Comparison of ENCODE assay signal across 17 mouse cellular contexts in genomic region chr11:67040483-67040882, GRCm38 (mm10). TPM values are rescaled to one million over a fixed set of nuclear protein-coding genes. Genes with fewer than 3 reads are reported as not detected.
"Had no signal": no experiment of that assay in that cellular context is flagged by ENCODE, and none has a peak within 500 bp of the region (broad histone marks: within the 10 kb centered on the region; RNA-seq: fewer than 3 reads in every experiment).

No protein-coding gene starts in this region.

- H3K27me3 ChIP-seq: limb, embryonic 12.5 days; limb, embryonic 15.5 days; midbrain, embryonic 13.5 days had no signal

- H3K4me3 ChIP-seq: limb, embryonic 12.5 days; limb, embryonic 15.5 days; midbrain, embryonic 13.5 days had no signal

- H3K4me2 ChIP-seq: limb, embryonic 12.5 days; limb, embryonic 15.5 days; liver, embryonic 11.5 days; lung, embryonic 14.5 days; midbrain, embryonic 13.5 days had no signal

- H3K9ac ChIP-seq: limb, embryonic 12.5 days; limb, embryonic 15.5 days; liver, embryonic 14.5 days; liver, postnatal 0 days; lung, embryonic 14.5 days; midbrain, embryonic 13.5 days had no signal

- H3K4me1 ChIP-seq: limb, embryonic 12.5 days; limb, embryonic 15.5 days had no signal

- H3K27ac ChIP-seq: limb, embryonic 12.5 days; limb, embryonic 15.5 days; liver, embryonic 14.5 days; macrophage; midbrain, embryonic 13.5 days had no signal

- DNase-seq: kidney, postnatal 14 days; kidney, postnatal 4 days; left cerebral cortex, postnatal 4 days; liver, postnatal 0 days; thymus, adult 18-20 months; thymus, postnatal 36 days had no signal

- H3K9me3 ChIP-seq: limb, embryonic 12.5 days; limb, embryonic 15.5 days; midbrain, embryonic 13.5 days had no signal

- ATAC-seq: liver, postnatal 0 days; lung, postnatal 0 days; midbrain, embryonic 13.5 days; midbrain, embryonic 16.5 days had no signal

RNA-seq across cellular contexts. Expression of gene Myh3, which starts 37.6 kb away (rescaled TPM):
- polyA plus RNA-seq: spleen, adult 2 months; urinary bladder, adult 2 months had no signal
